Mouse (Mus musculus): ENCODE data around the gene Gm614.

DNA sequence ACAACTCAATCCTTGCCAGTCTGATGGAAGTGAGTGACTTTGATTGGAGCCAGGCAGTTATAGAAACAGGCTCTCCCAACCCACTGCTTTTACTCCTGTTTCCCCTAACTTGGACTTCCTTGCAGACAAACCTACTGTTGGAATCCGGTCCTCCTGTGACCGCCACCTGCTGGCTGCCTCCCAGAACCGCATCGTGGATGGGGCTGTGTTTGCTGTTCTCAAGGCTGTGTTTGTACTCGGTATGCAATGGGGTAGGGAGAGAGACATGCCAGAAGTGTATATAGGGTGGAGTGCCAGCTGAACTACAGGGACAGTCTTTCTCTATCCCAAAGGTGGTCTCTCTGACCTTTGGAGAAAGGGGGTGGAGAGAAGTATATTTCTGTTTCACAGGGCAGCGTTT lies 21.7 kb upstream of the Gm614 start:
- peak; percentile 73 for TF ChIP-seq CTCF (IDR thresholded peaks at IDR 0.05; ENCODE audit: insufficient read depth, low read length)
- no peak for TF ChIP-seq POLR2A (IDR thresholded peaks at IDR 0.05; ENCODE audit: borderline replicate concordance, extremely low read depth, low read depth, low read length)
